In the genomic region with DNA sequence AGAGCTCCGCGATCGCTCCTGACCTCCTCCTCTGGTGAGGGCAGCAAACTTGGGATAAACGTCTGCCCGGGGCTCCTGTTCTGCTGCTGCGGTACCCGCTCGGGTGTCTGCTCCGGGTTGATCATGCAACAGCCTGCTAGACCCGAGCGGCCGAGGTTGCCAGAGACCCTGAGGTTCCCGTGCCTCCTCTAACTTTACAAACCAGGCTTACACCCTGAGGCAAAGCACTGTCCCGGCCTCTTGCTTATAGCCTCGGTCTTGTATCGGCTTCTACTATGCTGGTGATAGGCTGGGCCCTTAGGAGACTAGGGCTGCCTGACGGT, we compare ENCODE assay signal across 9 mouse cellular contexts. TPM values are rescaled to one million over a fixed set of nuclear protein-coding genes. Genes with fewer than 3 reads are reported as not detected.
A peak's percentile ranks its signal among the peaks of the same experiment; 100 is the strongest.
DNase-seq lines count a peak whose midpoint lies in the region; ATAC-seq and TF ChIP-seq lines count a peak whose summit lies in the region.
"Had no signal": no experiment of that assay in that cellular context is flagged by ENCODE, and none has a peak within 500 bp of the region (broad histone marks: within the 10 kb centered on the region; RNA-seq: fewer than 3 reads in every experiment).

No protein-coding gene starts in this region.

- H3K27ac ChIP-seq in heart, adult 2 months = peak overlapping the region; percentile 31
- no peak overlapping the region for H3K27ac ChIP-seq in testis, adult 2 months (ENCODE audit: control insufficient read depth, insufficient read depth, low read depth, low read length)
- H3K27ac ChIP-seq in liver, embryonic 14.5 days = no peak overlapping the region

- H3K27me3 ChIP-seq in heart, adult 2 months (ENCODE audit: control insufficient read depth, insufficient read depth, low read length) = no peaks in the 10 kb centered on the region; the same call in 1 of the 2 replicates
- no peaks in the 10 kb centered on the region for H3K27me3 ChIP-seq in testis, adult 2 months (ENCODE audit: control insufficient read depth, insufficient read depth, low read length)
- H3K27me3 ChIP-seq in liver, embryonic 14.5 days (ENCODE audit: control insufficient read depth, insufficient read depth, low read length) = peaks cover 41% of the 10 kb centered on the region

- H3K79me2 ChIP-seq in heart, adult 2 months (replicated peaks; ENCODE audit: control insufficient read depth, insufficient read depth, low read length) = no peaks in the 10 kb centered on the region

- peak overlapping the region; percentile 58 for H3K4me3 ChIP-seq in heart, adult 2 months
- H3K4me3 ChIP-seq in testis, adult 2 months (ENCODE audit: control insufficient read depth, low read depth, low read length) = peak overlapping the region; percentile 63
- peak overlapping the region in 1 of 2 experiments; percentile 40; a peak in 2 of 4 replicates for H3K4me3 ChIP-seq in liver, embryonic 14.5 days (ENCODE audit: insufficient read depth in 1 of 2, low read depth in 2 of 2, low read length in 2 of 2)

- no peaks in the 10 kb centered on the region for H3K9me3 ChIP-seq in liver, embryonic 14.5 days (ENCODE audit: control insufficient read depth, low read length)

- no peak for TF ChIP-seq EP300 in heart, adult 2 months (IDR thresholded peaks at IDR 0.05; ENCODE audit: insufficient read depth, low read depth, low read length)
- no peak for TF ChIP-seq EP300 in liver, embryonic 14.5 days (IDR thresholded peaks at IDR 0.05; ENCODE audit: low read depth)

- intact Hi-C loops in heart, adult 2 months (cut with DNase I) = no loop called here
- intact Hi-C loops in gastrocnemius, postnatal 14 days (cut with DNase I; ENCODE audit: low total_unique reads) = loop anchor here (10.0 kb wide), 1 partner anchor 116 kb away; no protein-coding TSS in a partner anchor

- 3% methylated on average over 17 of the region's 17 CpGs for WGBS in heart, adult 2 months
- WGBS in liver, embryonic 14.5 days (ENCODE audit: insufficient replicate concordance) = 3% methylated on average over 17 of the region's 17 CpGs

- no peaks in the 10 kb centered on the region for H3K36me3 ChIP-seq in heart, adult 2 months (ENCODE audit: control insufficient read depth, insufficient read depth, low read length)
- no peaks in the 10 kb centered on the region; the same call in 1 of the 2 replicates for H3K36me3 ChIP-seq in testis, adult 2 months (ENCODE audit: control insufficient read depth, insufficient read depth, low read length)
- H3K36me3 ChIP-seq in liver, embryonic 14.5 days (replicated peaks; ENCODE audit: control insufficient read depth, insufficient read depth, low read depth) = no peaks in the 10 kb centered on the region

- peak overlapping the region; percentile 81 for H3K9ac ChIP-seq in heart, adult 2 months (ENCODE audit: low read depth, low read length)
- no peak overlapping the region for H3K9ac ChIP-seq in liver, embryonic 14.5 days (replicated peaks)

- peak overlapping the region; percentile 56 for H3K4me2 ChIP-seq in liver, embryonic 14.5 days (ENCODE audit: low read depth)

- no peak for TF ChIP-seq POLR2A in heart, adult 2 months (IDR thresholded peaks at IDR 0.05; ENCODE audit: insufficient read depth, low read depth, low read length)
- no peak for TF ChIP-seq POLR2A in testis, adult 2 months (IDR thresholded peaks at IDR 0.05; ENCODE audit: control insufficient read depth, low read depth, low read length)

- no peak for TF ChIP-seq CTCF in heart, adult 2 months (IDR thresholded peaks at IDR 0.05)
- no peak for TF ChIP-seq CTCF in testis, adult 2 months (IDR thresholded peaks at IDR 0.05; ENCODE audit: control insufficient read depth, insufficient read depth, insufficient replicate concordance, low read depth, low read length)
- no peak for TF ChIP-seq CTCF in liver, embryonic 14.5 days (IDR thresholded peaks at IDR 0.05; ENCODE audit: low read depth)

- ATAC-seq in liver, embryonic 14.5 days (ENCODE audit: insufficient read depth) = no peak

- DNase-seq in heart, adult 2 months = no peak
- DNase-seq in heart, adult 9 months (ENCODE audit: low spot score in 2 of 2) = no peak
- no peak for DNase-seq in testis, postnatal 10 days (ENCODE audit: low spot score)
- DNase-seq in liver, embryonic 14.5 days (ENCODE audit: low read depth in 3 of 3, low spot score in 3 of 3) = no peak
- peak; percentile 39 for DNase-seq in testis, postnatal 14 days (ENCODE audit: low spot score)
- no peak for DNase-seq in embryo, embryonic 10 days (ENCODE audit: low spot score)
- no peak for DNase-seq in gastrocnemius, postnatal 14 days
- DNase-seq: cerebellum, adult 9-11 months had no signal

- peaks cover 5% of the 10 kb centered on the region for H3K4me1 ChIP-seq in heart, adult 2 months (ENCODE audit: control insufficient read depth, insufficient read depth, low read length)
- peaks cover 11% of the 10 kb centered on the region for H3K4me1 ChIP-seq in testis, adult 2 months (ENCODE audit: control insufficient read depth, insufficient read depth, low read length)
- H3K4me1 ChIP-seq in liver, embryonic 14.5 days (replicated peaks; ENCODE audit: control insufficient read depth in 2 of 2, insufficient read depth in 2 of 2, low read length in 1 of 2) = no peaks in the 10 kb centered on the region

RNA-seq across cellular contexts. Expression of a gene that starts 0.8 kb away (rescaled TPM):
- total RNA-seq in heart, adult 2 months (2021) = 1 to 10 TPM; 1.7 to 2.4 TPM
- 8.1 and 8.7 TPM in 2 replicates for polyA plus RNA-seq in heart, adult 2 months (2012; rRNA removed)
- 48.9 and 49.5 TPM in 2 replicates for polyA plus RNA-seq in testis, adult 2 months (2012; rRNA removed)
- 0.13 and 0.22 TPM in 2 replicates for polyA plus RNA-seq in liver, embryonic 14.5 days (2012; rRNA removed)
- polyA plus RNA-seq in liver, embryonic 14.5 days (2014; fragmentation: Nextera tagmentation; extraction: Ambion mirVana) = not detected in 2 replicates
- total RNA-seq in gastrocnemius, postnatal 14 days (2021) = 1 to 10 TPM; 3.2 to 4.1 TPM
